Mouse (Mus musculus) hindbrain, postnatal 0 days (tissue): ENCODE data around the gene Gm37240. TPM values are rescaled to one million over a fixed set of nuclear protein-coding genes. Genes with fewer than 3 reads are reported as not detected.

Source experiments
- ATAC-seq: fragments of 200-750 bp; cut with Nextera tagmentation; 2 replicates; pipeline ENCODE4 v1.8.0; 2017; ENCODE audit warnings: mild to moderate bottlenecking, moderate TSS enrichment, moderate library complexity
- DNase-seq: peaks from one replicate; pipeline ENCODE4 v3.0.0-alpha.2; 2015; ENCODE audit warnings: low spot score
- H3K27ac ChIP-seq: fragments of 300-500 bp; sonication (generic); 2 replicates; pipeline ENCODE4 v1.5.1; 2014; ENCODE audit warnings: mild to moderate bottlenecking
- H3K27me3 ChIP-seq: fragments of 300-500 bp; sonication (generic); 2 replicates; pipeline ENCODE4 v1.6.1; 2014; ENCODE audit warnings: low read length, mixed read lengths; ENCODE audit not compliant: insufficient read depth
- H3K36me3 ChIP-seq: fragments of 300-500 bp; sonication (generic); 2 replicates; pipeline ENCODE4 v1.6.1; 2014; ENCODE audit warnings: low read length, mixed read lengths; ENCODE audit not compliant: insufficient read depth
- H3K4me1 ChIP-seq: fragments of 300-500 bp; sonication (generic); 2 replicates; pipeline ENCODE4 v1.6.1; 2014; ENCODE audit warnings: antibody characterized with exemption, low read length, mixed read lengths; ENCODE audit not compliant: insufficient read depth
- H3K4me2 ChIP-seq: fragments of 300-500 bp; sonication (generic); 2 replicates; pipeline ENCODE4 v1.6.1; 2014; ENCODE audit warnings: low read depth, mild to moderate bottlenecking, low read length, moderate library complexity, mixed read lengths
- H3K4me3 ChIP-seq: fragments of 300-500 bp; sonication (generic); 2 replicates; pipeline ENCODE4 v1.5.1; 2014; ENCODE audit warnings: low read length
- H3K9ac ChIP-seq: fragments of 300-500 bp; sonication (generic); replicated peaks from 2 replicates; pipeline ENCODE4 v1.6.1; 2014; ENCODE audit warnings: mild to moderate bottlenecking, low read length, moderate library complexity, mixed read lengths
- H3K9me3 ChIP-seq: fragments of 300-500 bp; sonication (generic); 2 replicates; pipeline ENCODE4 v1.6.1; 2016; ENCODE audit warnings: low read length, mixed read lengths
- CTCF ChIP-seq: IDR thresholded peaks from 2 replicates; pipeline ENCODE4 v1.5.1; 2016; ENCODE audit warnings: antibody characterized with exemption, control low read depth, low read depth
- WGBS: fragments of 180-500 bp; shearing (Covaris S2); extraction: QIAGEN DNeasy Blood & Tissue Kit; methylation state at CpG from one replicate; pipeline ENCODE4 v1.1.7; 2014; 5-methylcytosine and 5-hydroxymethylcytosine counted together
- polyA plus RNA-seq: library from polyadenylated mRNA; unstranded; fragments of >200 nt; fragmentation: Nextera tagmentation; extraction: Ambion mirVana; gene quantifications from 2 replicates; pipeline ENCODE4 v1.2.1, GENCODE M21; 2015
- total RNA-seq: library from RNA; depleted of rRNA; stranded (reverse); fragments of >200 nt; gene quantifications from 2 replicates; pipeline ENCODE4 v1.2.3, GENCODE M21; 2014

Gm37240 gene
- total and polyA plus RNA-seq, 2 experiments from 2014 or later = 1.5 TPM; not detected in 1

DNA sequence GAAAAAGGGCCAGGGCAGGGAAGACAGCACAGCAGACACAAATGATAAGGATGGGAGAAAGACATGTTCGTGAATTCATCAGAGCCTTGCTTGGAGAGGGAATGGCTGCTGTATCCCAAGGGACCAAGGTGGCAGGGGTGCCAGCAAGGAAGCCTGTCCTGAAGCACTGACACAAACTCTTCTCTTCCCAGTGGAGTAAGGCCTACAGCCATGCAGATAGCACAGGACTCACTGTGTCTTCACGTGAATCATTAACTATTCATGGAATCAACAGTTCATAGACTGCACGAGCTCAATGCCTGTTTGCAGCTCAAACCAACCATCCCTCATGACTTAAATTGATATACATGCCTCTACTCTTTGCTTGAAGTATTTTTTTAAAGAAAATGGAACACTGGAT lies 209.4 kb downstream of the Gm37240 start:
- no peaks in the 10 kb centered on the region for H3K9me3 ChIP-seq
- no peak overlapping the region for H3K27ac ChIP-seq
- no peak overlapping the region for H3K4me3 ChIP-seq
- no peaks in the 10 kb centered on the region for H3K4me1 ChIP-seq
- H3K9ac ChIP-seq = no peak overlapping the region
- no peak for TF ChIP-seq CTCF
- H3K27me3 ChIP-seq = no peaks in the 10 kb centered on the region
- H3K36me3 ChIP-seq = no peaks in the 10 kb centered on the region
- DNase-seq (no peak), ATAC-seq (no peak)
- no peak overlapping the region for H3K4me2 ChIP-seq
- 54% methylated on average over 3 of the region's 3 CpGs for WGBS

DNA sequence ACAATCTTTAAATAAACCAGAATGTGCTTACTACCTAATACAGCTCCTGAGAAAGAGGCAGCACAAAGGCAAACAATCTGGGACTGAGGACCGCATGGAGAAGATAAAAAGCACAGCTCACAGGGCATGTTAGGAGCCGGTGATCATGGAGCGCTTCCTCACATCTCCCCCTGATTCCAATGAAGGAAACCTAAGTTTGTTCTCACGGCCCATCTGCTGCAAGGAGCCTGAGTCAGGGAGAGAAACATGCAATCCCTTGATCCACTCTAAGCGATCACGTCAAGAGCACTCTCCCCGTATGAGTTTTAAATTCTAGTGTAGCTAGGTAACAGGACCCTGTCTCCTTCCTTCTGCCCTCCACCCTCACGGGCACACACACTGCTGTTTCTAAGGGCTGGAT lies 210.2 kb downstream of the Gm37240 start:
- ATAC-seq (no peak), DNase-seq (no peak)
- no peak overlapping the region for H3K27ac ChIP-seq
- WGBS = 77% methylated on average over 8 of the region's 8 CpGs
- no peak overlapping the region for H3K4me2 ChIP-seq
- H3K9me3 ChIP-seq = no peaks in the 10 kb centered on the region
- no peak overlapping the region for H3K4me3 ChIP-seq
- no peaks in the 10 kb centered on the region for H3K4me1 ChIP-seq
- TF ChIP-seq CTCF = no peak
- no peaks in the 10 kb centered on the region for H3K27me3 ChIP-seq
- H3K9ac ChIP-seq = no peak overlapping the region
- H3K36me3 ChIP-seq = no peaks in the 10 kb centered on the region

DNA sequence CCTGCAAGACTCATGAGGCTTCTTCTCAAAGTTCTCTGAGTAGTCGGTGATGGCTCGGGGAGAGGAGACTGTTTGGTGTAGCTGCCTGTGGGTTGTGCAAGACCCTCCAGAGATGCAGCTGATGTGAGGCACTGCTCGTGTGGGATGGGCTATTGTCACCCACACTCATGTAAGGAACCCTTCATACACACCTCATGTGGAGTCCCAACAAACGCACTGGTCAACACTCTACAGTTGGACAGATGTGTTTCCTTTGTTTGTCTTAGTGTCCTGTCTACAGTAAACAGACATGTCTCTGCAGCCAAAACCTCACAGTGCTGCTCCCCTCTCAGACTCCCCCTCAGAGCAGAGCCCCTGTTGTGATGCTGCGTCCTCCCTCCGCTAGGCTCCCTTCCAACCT lies 217.5 kb downstream of the Gm37240 start:
- ATAC-seq (no peak), DNase-seq (no peak)
- H3K9me3 ChIP-seq = no peaks in the 10 kb centered on the region
- no peak for TF ChIP-seq CTCF
- no peaks in the 10 kb centered on the region for H3K27me3 ChIP-seq
- H3K36me3 ChIP-seq = no peaks in the 10 kb centered on the region
- WGBS = 77% methylated on average over 6 of the region's 6 CpGs
- no peak overlapping the region for H3K9ac ChIP-seq
- no peak overlapping the region for H3K4me3 ChIP-seq
- H3K4me1 ChIP-seq = no peaks in the 10 kb centered on the region
- H3K27ac ChIP-seq = no peak overlapping the region
- no peak overlapping the region for H3K4me2 ChIP-seq

DNA sequence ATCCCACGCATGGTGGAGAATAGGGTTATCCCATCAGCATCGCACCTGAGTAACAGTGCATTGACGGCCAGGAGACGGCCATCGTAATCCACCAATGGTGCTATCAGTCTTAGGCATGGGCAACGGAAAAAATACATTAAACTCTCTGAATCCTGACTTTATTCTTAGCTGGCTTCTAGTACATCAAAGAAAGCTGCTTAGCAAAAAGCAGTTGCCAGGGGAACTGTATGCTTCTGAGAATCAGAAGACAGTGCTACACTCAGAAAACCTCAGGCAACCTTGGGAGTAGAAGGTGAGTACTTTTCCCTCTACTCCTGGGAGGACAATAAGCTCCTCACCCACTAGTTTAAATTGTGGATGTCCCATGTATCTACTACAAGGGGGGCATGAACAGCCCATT lies 219.6 kb downstream of the Gm37240 start:
- ATAC-seq = no peak

DNA sequence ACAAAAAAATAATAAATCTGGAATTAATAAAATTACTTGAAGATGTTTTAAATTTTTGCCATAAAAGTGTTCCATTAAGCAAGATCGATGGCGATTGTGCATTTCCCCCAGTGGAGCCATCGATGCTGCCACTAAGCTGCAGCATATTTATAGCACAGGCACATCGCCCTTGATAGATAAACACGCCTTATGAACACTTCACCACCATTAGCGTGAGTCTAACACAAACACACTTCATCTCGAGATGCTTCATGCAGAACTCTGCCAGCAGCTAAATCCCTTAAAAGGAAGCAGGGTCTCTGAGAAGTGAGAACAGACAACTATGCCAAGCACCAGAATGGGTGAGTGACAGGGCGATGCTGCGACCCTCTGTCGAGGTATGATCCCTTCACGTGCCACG lies 220.6 kb downstream of the Gm37240 start:
- Histone ChIP-seq H3K27me3 (no peaks in the 10 kb centered on the region), H3K4me2 (no peak overlapping the region), H3K4me1 (0 out of 2 replicates have a peak, but pooled peaks cover under 1% of the 10 kb centered on the region), H3K36me3 (no peaks in the 10 kb centered on the region), H3K27ac (no peak overlapping the region), H3K4me3 (no peak overlapping the region), H3K9me3 (no peaks in the 10 kb centered on the region), H3K9ac (no peak overlapping the region)
- WGBS = 76% methylated on average over 12 of the region's 12 CpGs
- DNase-seq = no peak
- TF ChIP-seq CTCF = no peak
- no peak for ATAC-seq

More for the DNA sequence above, 219.6 kb downstream of the Gm37240 start:
- Histone ChIP-seq H3K36me3 (no peaks in the 10 kb centered on the region), H3K4me2 (no peak overlapping the region), H3K4me1 (no peaks in the 10 kb centered on the region), H3K4me3 (no peak overlapping the region), H3K9ac (no peak overlapping the region), H3K9me3 (no peaks in the 10 kb centered on the region), H3K27ac (no peak overlapping the region), H3K27me3 (no peaks in the 10 kb centered on the region)
- 89% methylated on average over 6 of the region's 6 CpGs for WGBS
- no peak for DNase-seq
- no peak for TF ChIP-seq CTCF

DNA sequence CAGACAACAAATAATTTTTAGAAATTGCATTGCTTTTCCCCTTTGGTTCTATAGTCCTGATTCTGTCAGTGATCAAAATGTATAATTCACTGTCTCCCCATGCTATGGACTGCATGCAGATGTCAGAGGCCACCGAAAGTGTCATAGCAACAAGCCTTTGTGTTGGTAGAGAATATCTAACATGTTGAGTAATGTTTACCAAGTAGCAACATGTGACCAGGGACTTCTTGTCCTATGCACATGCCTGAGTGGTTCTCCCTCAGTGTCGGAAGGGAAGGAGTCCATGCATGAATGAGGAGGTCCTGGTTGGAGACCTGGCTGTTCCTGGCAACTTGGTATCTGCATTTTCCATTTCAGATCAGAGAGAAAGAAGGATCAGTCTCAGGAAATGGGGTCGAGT lies 221.2 kb downstream of the Gm37240 start:
- DNase-seq = no peak
- no peak overlapping the region for H3K4me3 ChIP-seq
- H3K36me3 ChIP-seq = no peaks in the 10 kb centered on the region
- WGBS = 69% methylated on average over 3 of the region's 3 CpGs
- H3K4me2 ChIP-seq = no peak overlapping the region
- TF ChIP-seq CTCF = no peak
- ATAC-seq = no peak
- H3K4me1 ChIP-seq = 0 out of 2 replicates have a peak, but pooled peaks cover 2% of the 10 kb centered on the region
- H3K27ac ChIP-seq = no peak overlapping the region
- H3K27me3 ChIP-seq = no peaks in the 10 kb centered on the region
- no peak overlapping the region for H3K9ac ChIP-seq
- H3K9me3 ChIP-seq = no peaks in the 10 kb centered on the region

DNA sequence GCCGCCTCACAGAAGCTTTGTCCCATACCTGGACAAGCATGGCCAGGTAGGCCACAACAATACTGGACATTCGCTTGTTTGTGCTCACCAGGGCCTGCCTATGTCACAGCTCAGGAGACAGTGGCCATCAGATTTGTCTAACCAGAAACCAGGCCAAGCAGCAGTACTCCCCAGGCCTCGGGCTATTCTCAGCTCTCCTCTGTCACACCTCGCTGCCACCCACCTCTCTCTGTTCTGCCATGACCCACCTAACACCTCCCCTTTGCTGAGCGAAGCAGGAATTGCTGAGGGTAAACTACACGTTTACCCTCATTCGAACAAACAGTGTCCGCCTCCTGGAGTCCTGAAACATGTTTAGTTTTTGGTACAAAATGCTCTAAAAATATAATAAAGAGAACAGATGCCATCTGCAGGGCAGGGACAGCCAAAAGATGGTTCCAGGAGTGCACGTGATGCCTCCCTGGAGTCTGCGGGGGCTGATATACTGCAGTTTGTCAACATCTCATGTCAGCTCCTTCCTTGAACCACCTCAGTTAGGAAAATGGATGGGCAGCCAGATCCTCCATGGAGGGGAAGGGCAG lies 222.6 kb downstream of the Gm37240 start:
- H3K27me3 ChIP-seq = no peaks in the 10 kb centered on the region
- H3K9ac ChIP-seq = no peak overlapping the region
- ATAC-seq = no peak
- H3K9me3 ChIP-seq = no peaks in the 10 kb centered on the region
- no peaks in the 10 kb centered on the region for H3K36me3 ChIP-seq
- DNase-seq = no peak
- 84% methylated on average over 10 of the region's 10 CpGs for WGBS
- 0 out of 2 replicates have a peak, but pooled peaks cover 2% of the 10 kb centered on the region for H3K4me1 ChIP-seq
- no peak overlapping the region for H3K4me2 ChIP-seq
- no peak overlapping the region for H3K4me3 ChIP-seq
- H3K27ac ChIP-seq = no peak overlapping the region
- TF ChIP-seq CTCF = no peak
